Mouse (Mus musculus) small intestine, adult 2 months (tissue): ENCODE data around the gene Adamts10.

Experiments used
- CTCF ChIP-seq: fragments of 200-500 bp; IDR thresholded peaks from 2 replicates; pipeline ENCODE4 v1.5.1; 2012; ENCODE audit warnings: low read depth, mild to moderate bottlenecking, control low read depth, inconsistent platforms, low read length, moderate library complexity, mixed read lengths; ENCODE audit not compliant: insufficient replicate concordance, insufficient read length; ENCODE audit errors: extremely low read depth
- POLR2A ChIP-seq: fragments of 200-500 bp; IDR thresholded peaks from 2 replicates; pipeline ENCODE4 v1.6.1; 2012; ENCODE audit warnings: low read depth, mild to moderate bottlenecking, control low read depth, inconsistent platforms, low read length, moderate library complexity

DNA sequence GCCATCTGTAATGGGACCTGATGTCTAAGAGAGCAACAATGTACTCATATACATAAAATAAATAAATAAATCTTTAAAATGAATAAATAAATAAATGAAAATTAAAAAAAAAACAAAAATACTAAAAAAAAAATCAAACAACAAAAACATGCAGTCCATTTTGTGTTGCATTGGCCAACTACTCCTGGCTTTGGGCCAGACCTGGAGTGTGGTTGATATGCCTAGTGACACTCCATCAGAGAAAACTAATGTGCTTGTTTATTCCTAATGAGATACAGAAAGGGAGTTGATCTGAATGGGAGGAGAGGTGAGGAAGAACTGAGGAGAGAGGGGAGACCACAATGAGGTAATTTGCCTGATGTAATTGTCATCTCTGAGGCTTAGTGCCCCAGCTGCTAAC is 29.4 kb upstream of the Adamts10 start:
- no peak for TF ChIP-seq CTCF
- no peak for TF ChIP-seq POLR2A
